Mouse (Mus musculus) heart, postnatal 25 days (tissue): ENCODE measurements around the gene Slc7a8. TPM values are rescaled to one million over a fixed set of nuclear protein-coding genes. Genes with fewer than 3 reads are reported as not detected.

ENCODE experiments used
- DNase-seq: peaks from one replicate; pipeline ENCODE4 v3.0.0; 2022; ENCODE audit warnings: low spot score
- intact Hi-C: fragments of 180-260 bp; cut with DNase I; formaldehyde crosslinking; loops from one replicate; pipeline ENCODE4 v1.15.1; 2025
- total RNA-seq, 2 experiments: library from RNA; stranded (reverse); gene quantifications; 2 replicates each; pipeline ENCODE4 v1.2.3; 2021

Slc7a8 gene
- total RNA-seq, 2 experiments from 2014 or later = 2.4 to 2.8 TPM

- intact Hi-C loops = loop anchor here (1.0 kb wide), 1 partner anchor 74 kb away; no protein-coding TSS in a partner anchor
- no peak for DNase-seq
These were observed 69.7 kb downstream of the Slc7a8 start, which contains the start of gene Cebpe for GRCm38 (mm10) chr14:54712074-54712473. Cebpe (minus strand) TSS chr14:54712174.

- intact Hi-C loops = no loop called here
These were observed 72.7 kb downstream of the Slc7a8 start for GRCm38 (mm10) chr14:54709054-54709453.

GRCm38 (mm10) chr14:54706589-54707320, 75.0 kb downstream of the Slc7a8 start:
- intact Hi-C loops = no loop called here
- no peak for DNase-seq

More at GRCm38 (mm10) chr14:54709054-54709453, 72.7 kb downstream of the Slc7a8 start:
- DNase-seq = no peak

GRCm38 (mm10) chr14:54705844-54706243, 75.9 kb downstream of the Slc7a8 start:
- intact Hi-C loops = no loop called here

GRCm38 (mm10) chr14:54703207-54703606, 78.5 kb downstream of the Slc7a8 start:
- intact Hi-C loops = no loop called here
- DNase-seq = no peak

More at GRCm38 (mm10) chr14:54705844-54706243, 75.9 kb downstream of the Slc7a8 start:
- DNase-seq = no peak

GRCm38 (mm10) chr14:54701298-54701697, 80.4 kb downstream of the Slc7a8 start:
- intact Hi-C loops = loop anchor here (2.0 kb wide), 2 partner anchors 40 to 50 kb away; no protein-coding TSS in a partner anchor

GRCm38 (mm10) chr14:54699586-54699985, 82.2 kb downstream of the Slc7a8 start:
- intact Hi-C loops = loop anchor here (5.0 kb wide), 1 partner anchor 132 kb away; no protein-coding TSS in a partner anchor

More at GRCm38 (mm10) chr14:54701298-54701697, 80.4 kb downstream of the Slc7a8 start:
- DNase-seq = peak; percentile 44

GRCm38 (mm10) chr14:54698733-54699132, 83.0 kb downstream of the Slc7a8 start, which contains the start of gene Gm29776:
Gm29776 (minus strand) TSS chr14:54698833.
- intact Hi-C loops = loop anchor here (5.0 kb wide), 1 partner anchor 131 kb away; no protein-coding TSS in a partner anchor
- DNase-seq = no peak

More at GRCm38 (mm10) chr14:54699586-54699985, 82.2 kb downstream of the Slc7a8 start:
- no peak for DNase-seq

- intact Hi-C loops = loop anchor here (5.0 kb wide), 1 partner anchor 129 kb away; no protein-coding TSS in a partner anchor
These were observed 85.0 kb downstream of the Slc7a8 start for GRCm38 (mm10) chr14:54696752-54697151.

GRCm38 (mm10) chr14:54695042-54695441, 86.7 kb downstream of the Slc7a8 start:
- DNase-seq = no peak
- intact Hi-C loops = loop anchor here (5.0 kb wide), 1 partner anchor 128 kb away; no protein-coding TSS in a partner anchor

More at GRCm38 (mm10) chr14:54696752-54697151, 85.0 kb downstream of the Slc7a8 start:
- DNase-seq = no peak

- no peak for DNase-seq
- intact Hi-C loops = loop anchor here (5.0 kb wide), 1 partner anchor 35 kb away; no protein-coding TSS in a partner anchor
These were observed 94.5 kb downstream of the Slc7a8 start for GRCm38 (mm10) chr14:54687251-54687650.

- DNase-seq = peak; percentile 100
- intact Hi-C loops = loop anchor here (5.0 kb wide), 1 partner anchor 34 kb away; no protein-coding TSS in a partner anchor
These were observed 95.1 kb downstream of the Slc7a8 start, which contains the start of gene Acin1 for GRCm38 (mm10) chr14:54686522-54687143. Acin1 (minus strand) TSS chr14:54686931.

GRCm38 (mm10) chr14:54686063-54686521, 95.7 kb downstream of the Slc7a8 start, which contains the start of gene 1700123O20Rik:
1700123O20Rik (plus strand) TSS chr14:54686216.
- intact Hi-C loops = loop anchor here (5.0 kb wide), 1 partner anchor 34 kb away; no protein-coding TSS in a partner anchor
- no peak for DNase-seq

GRCm38 (mm10) chr14:54685471-54685870, 96.3 kb downstream of the Slc7a8 start:
- DNase-seq = no peak
- intact Hi-C loops = loop anchor here (5.0 kb wide), 1 partner anchor 33 kb away; no protein-coding TSS in a partner anchor

GRCm38 (mm10) chr14:54682396-54682795, 99.3 kb downstream of the Slc7a8 start:
- DNase-seq = no peak
- intact Hi-C loops = no loop called here

GRCm38 (mm10) chr14:54678657-54679304, 103.0 kb downstream of the Slc7a8 start:
- intact Hi-C loops = no loop called here
- no peak for DNase-seq

GRCm38 (mm10) chr14:54676290-54676689, 105.5 kb downstream of the Slc7a8 start:
- DNase-seq = no peak
- intact Hi-C loops = no loop called here

- no peak for DNase-seq
- intact Hi-C loops = no loop called here
These were observed 107.4 kb downstream of the Slc7a8 start for GRCm38 (mm10) chr14:54674317-54674716.
